Mouse (Mus musculus) brain, embryonic 18.5 days (tissue): ENCODE measurements around the gene Lgals2.
"Not testable (repeated sequence)": the region's sequence is repeated elsewhere in the genome, so short reads cannot be mapped to it uniquely, and the experiment has no call there.

Experiments
- DNase-seq: peaks from one replicate; pipeline ENCODE4 v3.0.0-alpha.2; 2012; ENCODE audit warnings: low read depth, low spot score

Lgals2 gene

GRCm38 (mm10) chr15:78874989-78875388, 19.7 kb upstream of the Lgals2 start:
- no peak for DNase-seq

DNA sequence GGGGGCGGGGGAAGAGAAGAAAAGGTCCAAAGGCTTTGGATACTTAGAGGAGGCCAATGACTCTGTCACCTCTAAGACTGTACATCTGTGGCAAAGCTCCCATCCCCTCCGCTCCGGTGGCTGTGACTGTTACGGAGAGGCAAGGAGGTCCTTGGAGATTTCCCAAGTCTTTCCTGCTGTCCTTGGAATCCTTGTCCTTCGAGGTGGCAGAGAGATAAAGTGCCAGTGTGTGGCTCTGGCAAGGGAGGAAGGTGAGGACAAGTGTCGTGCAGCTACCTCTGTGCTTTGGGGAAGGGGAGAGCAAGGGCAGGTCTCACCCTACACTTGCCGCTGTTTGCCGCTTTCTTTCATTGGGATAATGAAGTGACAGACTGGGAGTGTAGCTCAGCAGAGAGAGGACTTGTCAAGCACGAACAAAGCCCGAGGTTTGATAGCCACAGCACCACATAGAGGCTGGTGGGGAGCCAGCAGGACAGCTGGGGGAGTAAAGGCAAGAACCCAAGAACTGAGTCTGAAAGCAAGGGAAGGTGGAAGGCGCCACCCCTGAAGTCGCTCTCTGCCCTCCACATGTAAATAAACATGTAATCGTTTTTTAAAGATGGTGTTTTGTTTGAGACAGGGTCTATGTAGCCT, 18.6 kb upstream of the Lgals2 start:
- DNase-seq = no peak

- DNase-seq = no peak
Observed at GRCm38 (mm10) chr15:78872021-78872608, 16.8 kb upstream of the Lgals2 start.

GRCm38 (mm10) chr15:78869775-78870174, 14.4 kb upstream of the Lgals2 start:
- DNase-seq = no peak

DNA sequence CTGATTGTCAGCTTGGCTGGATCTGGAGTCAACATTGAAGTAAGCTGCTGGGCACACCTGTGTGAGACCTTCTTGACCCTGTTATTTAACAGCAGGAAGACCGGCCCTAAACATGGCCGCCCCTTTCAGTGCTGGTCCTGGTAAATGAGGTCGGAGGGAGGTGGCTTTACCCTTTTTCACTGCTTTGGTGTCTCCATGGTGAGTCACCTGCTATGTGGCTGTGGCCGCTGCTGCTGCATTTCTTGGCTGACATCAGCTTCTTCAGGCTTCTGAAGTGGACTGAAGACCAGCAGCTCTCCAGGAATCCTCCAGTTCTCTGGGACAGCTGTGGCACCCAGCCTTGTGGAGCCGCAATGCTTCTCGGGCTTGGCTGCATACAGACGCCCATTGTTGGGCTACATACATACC, 13.5 kb upstream of the Lgals2 start:
- no peak for DNase-seq

- no peak for DNase-seq
Observed at GRCm38 (mm10) chr15:78868398-78868797, 13.1 kb upstream of the Lgals2 start.

DNA sequence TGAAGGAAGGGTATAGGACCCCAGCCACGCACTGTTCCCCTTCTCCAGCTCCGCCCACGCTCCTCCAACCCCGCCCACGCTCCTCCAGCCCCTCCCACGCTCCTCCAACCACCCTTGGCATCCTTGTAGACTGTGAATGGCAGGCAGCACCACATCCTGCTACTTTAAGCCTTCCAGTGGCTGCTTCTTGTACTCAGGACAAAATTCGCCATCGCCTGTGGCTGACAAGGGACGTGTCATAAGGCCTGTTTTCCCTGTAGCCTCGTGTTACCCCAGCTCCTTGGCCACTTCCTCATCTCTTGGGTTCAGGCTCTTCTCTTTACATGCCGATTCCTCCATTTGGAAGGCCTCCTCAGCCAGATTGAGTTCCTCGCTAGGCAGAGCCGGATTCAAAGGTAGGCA, 8.5 kb upstream of the Lgals2 start:
- no peak for DNase-seq

GRCm38 (mm10) chr15:78863154-78863553, 7.8 kb upstream of the Lgals2 start:
- DNase-seq = no peak

GRCm38 (mm10) chr15:78862280-78862679, 7.0 kb upstream of the Lgals2 start:
- DNase-seq = no peak

- no peak for DNase-seq
Observed at GRCm38 (mm10) chr15:78859714-78860113, 4.4 kb upstream of the Lgals2 start.

DNA sequence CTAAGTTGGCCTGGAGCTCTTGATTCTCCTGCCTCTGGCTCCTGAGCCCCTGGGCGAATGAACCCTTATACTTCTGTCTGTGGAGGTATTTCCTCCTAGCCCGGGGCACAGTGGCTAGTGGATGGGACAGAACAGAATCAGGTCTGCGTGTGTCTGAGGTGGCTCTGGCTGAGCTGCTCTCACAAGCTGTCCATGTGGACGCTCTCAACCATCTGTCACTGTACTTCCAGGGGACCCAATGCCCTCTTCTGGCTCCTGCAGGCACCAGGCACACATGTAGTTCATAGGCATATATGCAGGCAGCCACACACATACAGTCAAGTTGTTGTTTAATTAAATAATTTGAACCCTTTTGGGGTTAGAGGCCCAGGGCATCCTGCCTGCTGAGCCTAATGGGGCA, 4.0 kb upstream of the Lgals2 start:
- no peak for DNase-seq

DNA sequence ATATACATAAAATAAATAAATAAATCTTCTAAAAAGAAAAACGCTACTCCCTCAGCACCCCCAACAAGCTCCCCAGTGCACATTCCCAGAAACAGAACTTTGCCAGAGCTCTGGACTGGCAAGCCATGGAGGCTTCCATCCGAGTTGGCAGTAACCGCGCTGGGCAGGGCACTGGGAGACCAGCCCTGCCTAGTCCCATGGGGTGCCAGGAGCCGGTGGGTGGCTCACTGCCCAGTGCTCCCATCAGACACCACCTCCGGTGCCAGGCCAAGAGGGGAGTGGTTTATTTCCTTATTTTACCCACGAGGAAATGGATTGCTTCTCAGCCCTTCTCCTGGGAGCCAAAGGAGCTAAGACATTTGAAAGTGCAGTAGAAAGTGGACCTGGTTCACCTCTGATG, 1.7 kb upstream of the Lgals2 start:
- no peak for DNase-seq

DNA sequence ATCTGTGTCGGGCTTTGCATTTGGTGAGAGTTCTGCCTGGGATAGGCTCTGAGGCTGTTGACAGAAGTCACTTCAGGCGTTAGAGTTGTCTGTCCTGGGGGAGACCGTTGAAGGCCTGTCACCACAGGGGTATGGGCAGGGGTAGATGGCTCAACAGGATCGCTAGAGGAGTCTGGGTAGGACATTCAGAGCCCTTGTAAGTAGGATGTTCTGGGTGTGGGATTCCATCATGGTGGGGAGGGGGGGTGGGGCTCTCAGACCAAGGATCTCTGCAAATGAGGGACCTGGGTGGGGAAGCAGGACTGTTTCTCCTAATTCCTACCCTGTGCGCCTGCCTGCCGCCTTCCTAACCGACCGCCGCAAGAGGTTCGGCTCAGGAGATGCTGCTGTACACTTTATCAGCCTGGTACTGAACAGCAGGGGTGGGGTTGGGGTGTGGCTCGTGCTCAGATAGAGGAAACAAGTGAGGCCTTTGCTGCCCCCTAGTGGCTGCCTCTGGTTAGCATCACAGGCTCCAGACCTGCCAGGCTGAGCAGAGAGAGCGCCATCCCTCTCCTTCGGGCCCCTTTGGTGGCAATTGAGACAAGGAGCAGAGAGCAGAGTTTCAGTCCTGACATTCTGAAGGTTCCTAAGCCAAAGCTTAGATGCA, 3.7 kb downstream of the Lgals2 start:
- no peak for DNase-seq

GRCm38 (mm10) chr15:78850944-78851343, 4.4 kb downstream of the Lgals2 start:
- no peak for DNase-seq

- DNase-seq = no peak
Observed at GRCm38 (mm10) chr15:78850059-78850824, 5.1 kb downstream of the Lgals2 start.

DNA sequence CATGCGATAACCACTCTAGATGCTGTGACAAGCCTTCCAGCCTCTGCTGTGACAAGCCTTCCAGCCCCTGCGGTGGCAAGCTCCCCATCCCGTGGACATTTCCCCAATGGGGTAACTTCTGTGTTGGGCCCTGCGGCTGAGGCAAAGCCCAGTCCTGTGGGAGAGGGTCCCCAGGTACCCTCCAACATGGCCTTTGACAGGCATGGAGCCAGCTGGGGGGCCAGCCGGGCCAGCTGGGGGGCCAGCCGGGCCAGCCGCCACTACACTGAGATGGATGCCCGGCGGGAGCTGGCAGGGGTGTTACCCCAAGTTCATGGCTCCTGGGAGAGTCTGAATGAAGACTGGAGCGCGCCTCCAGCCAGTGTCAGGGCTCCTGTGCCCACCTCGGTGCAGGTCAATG, 5.8 kb downstream of the Lgals2 start:
- DNase-seq = no peak

DNA sequence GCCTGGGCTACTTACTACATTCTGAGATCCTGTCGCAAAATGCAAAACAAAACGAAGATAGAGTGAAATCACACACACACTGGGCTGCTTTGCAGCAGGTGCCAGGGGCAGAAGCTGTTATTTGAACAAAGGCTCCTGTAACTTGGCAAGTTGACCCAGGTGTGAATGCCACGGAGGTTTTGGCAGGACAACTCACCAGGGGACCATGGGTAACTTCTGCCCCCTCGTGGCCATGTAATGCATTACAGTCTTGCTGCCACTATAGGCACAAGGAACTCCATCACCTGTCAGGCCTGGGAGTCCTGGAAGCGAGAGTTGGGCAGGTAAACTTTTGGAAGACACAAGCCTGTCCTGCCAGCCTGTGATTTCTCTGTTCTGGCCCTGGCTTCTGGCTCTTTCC, 6.9 kb downstream of the Lgals2 start:
- no peak for DNase-seq

- not testable (repeated sequence) for DNase-seq
Observed at GRCm38 (mm10) chr15:78846805-78847204, 8.5 kb downstream of the Lgals2 start.

DNA sequence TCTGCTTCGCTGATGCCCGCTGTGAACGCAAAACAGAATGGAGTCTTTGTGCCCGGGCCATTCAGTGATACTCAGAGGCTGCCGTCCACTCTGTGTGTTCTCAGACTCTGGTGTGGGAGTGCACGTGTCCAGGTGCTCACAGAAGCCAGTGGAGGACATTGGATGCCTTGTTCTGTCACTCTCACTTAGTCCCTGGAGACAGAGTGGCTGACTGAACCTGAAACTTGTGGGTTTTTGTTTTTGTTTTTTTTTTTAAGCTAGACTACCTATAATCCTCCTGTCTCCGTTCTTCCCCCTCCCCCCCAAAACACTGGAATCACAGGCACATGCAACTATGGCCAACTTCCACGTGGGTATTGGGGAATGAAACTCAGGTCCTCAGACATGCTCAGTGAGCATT, 9.0 kb downstream of the Lgals2 start:
- DNase-seq = no peak

DNA sequence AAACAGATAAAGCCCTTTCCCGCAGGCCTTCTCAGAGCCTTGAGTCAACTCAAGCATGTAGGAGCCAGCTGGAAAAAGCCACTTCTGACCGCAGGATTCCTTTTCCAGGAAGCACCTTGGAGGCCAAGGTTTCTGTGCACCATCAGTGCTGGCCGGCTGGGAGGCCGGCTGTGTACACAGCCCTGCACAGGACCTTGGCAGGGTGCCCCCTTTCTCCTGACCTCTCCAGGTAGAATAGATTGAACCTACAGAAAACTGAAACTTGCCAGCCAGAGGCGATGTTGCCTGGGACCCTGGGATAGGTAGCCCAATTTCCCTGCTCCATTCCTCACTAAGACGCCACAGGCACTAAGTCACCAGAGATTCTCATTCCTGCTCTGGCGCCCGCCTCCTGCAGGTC, 9.5 kb downstream of the Lgals2 start:
- DNase-seq = no peak

DNA sequence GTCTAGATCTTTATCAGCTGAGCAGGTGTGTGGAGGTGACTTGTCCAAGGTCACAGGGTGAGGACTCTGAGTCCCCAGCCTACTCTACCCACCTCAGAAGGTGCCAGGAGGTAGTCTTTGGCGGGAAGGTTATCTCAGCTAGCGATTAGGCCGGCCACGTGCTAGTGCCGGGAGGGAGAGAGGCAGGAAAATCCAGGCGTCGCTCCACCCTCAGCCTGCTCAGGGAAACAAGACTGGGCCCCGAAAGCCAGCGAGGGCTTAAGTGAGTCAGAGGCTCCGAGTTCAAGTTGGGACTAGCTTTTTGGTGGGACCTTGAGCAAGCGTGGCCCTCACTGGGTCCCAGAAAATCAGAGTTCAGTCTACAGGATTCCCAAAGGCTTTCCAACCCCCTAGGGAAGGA, 10.0 kb downstream of the Lgals2 start:
- DNase-seq = no peak

GRCm38 (mm10) chr15:78844791-78845190, 10.5 kb downstream of the Lgals2 start:
- DNase-seq = no peak
